ENCODE assay signal across 19 mouse cellular contexts in genomic region chr3:120675906-120676305, GRCm38 (mm10).
A peak's percentile ranks its signal among the peaks of the same experiment; 100 is the strongest.
DNase-seq lines count a peak whose midpoint lies in the region; ATAC-seq lines count a peak whose summit lies in the region.
"Had no signal": no experiment of that assay in that cellular context is flagged by ENCODE, and none has a peak within 500 bp of the region (broad histone marks: within the 10 kb centered on the region; RNA-seq: fewer than 3 reads in every experiment).

No protein-coding gene starts in this region.

- no peak overlapping the region for H3K27ac ChIP-seq in intestine, embryonic 16.5 days (ENCODE audit: low read length)
- H3K27ac ChIP-seq in stomach, embryonic 14.5 days (ENCODE audit: low read length) = peak overlapping the region; percentile 34; the same call in 1 of the 2 replicates
- no peak overlapping the region for H3K27ac ChIP-seq in stomach, embryonic 16.5 days (ENCODE audit: low read length)
- H3K27ac ChIP-seq in heart, embryonic 10.5 days = no peak overlapping the region
- H3K27ac ChIP-seq: embryonic facial prominence, embryonic 10.5 days; embryonic facial prominence, embryonic 12.5 days; forebrain, embryonic 12.5 days had no signal

- no peaks in the 10 kb centered on the region for H3K27me3 ChIP-seq in intestine, embryonic 16.5 days (replicated peaks; ENCODE audit: control insufficient read depth, insufficient read depth, low read length)
- H3K27me3 ChIP-seq in stomach, embryonic 14.5 days (ENCODE audit: control insufficient read depth, insufficient read depth, low read length) = no peaks in the 10 kb centered on the region
- H3K27me3 ChIP-seq in stomach, embryonic 16.5 days (ENCODE audit: control insufficient read depth, insufficient read depth, low read length) = no peaks in the 10 kb centered on the region
- H3K27me3 ChIP-seq in heart, embryonic 10.5 days (ENCODE audit: insufficient read depth, poor library complexity, severe bottlenecking) = no peaks in the 10 kb centered on the region
- H3K27me3 ChIP-seq: embryonic facial prominence, embryonic 12.5 days; forebrain, embryonic 12.5 days had no signal

- H3K9ac ChIP-seq in intestine, embryonic 16.5 days (ENCODE audit: low read depth, low read length) = no peak overlapping the region
- H3K9ac ChIP-seq in stomach, embryonic 14.5 days (replicated peaks; ENCODE audit: low read depth, low read length) = no peak overlapping the region
- H3K9ac ChIP-seq in stomach, embryonic 16.5 days (ENCODE audit: low read length) = no peak overlapping the region
- H3K9ac ChIP-seq: embryonic facial prominence, embryonic 12.5 days; forebrain, embryonic 12.5 days had no signal

- no peak overlapping the region for H3K4me3 ChIP-seq in intestine, embryonic 16.5 days (ENCODE audit: low read length)
- H3K4me3 ChIP-seq in stomach, embryonic 14.5 days (ENCODE audit: low read depth, low read length) = no peak overlapping the region
- H3K4me3 ChIP-seq in stomach, embryonic 16.5 days (replicated peaks; ENCODE audit: low read length) = no peak overlapping the region
- H3K4me3 ChIP-seq in heart, embryonic 10.5 days = no peak overlapping the region
- H3K4me3 ChIP-seq: embryonic facial prominence, embryonic 10.5 days; embryonic facial prominence, embryonic 12.5 days; forebrain, embryonic 12.5 days had no signal

- ATAC-seq in intestine, embryonic 16.5 days = peak; percentile 36; the same call in 1 of the 2 replicates
- ATAC-seq in stomach, embryonic 14.5 days (ENCODE audit: insufficient number of reproducible peaks, insufficient read depth, low FRiP score, low read depth) = peak; percentile 49; the same call in 1 of the 2 replicates
- ATAC-seq in stomach, embryonic 16.5 days (ENCODE audit: insufficient read depth, low FRiP score) = peak; percentile 69; the same call in 1 of the 2 replicates
- ATAC-seq: forebrain, embryonic 14.5 days; forebrain, embryonic 16.5 days had no signal

- H3K9me3 ChIP-seq in intestine, embryonic 16.5 days (ENCODE audit: control insufficient read depth, low read length) = no peaks in the 10 kb centered on the region
- no peaks in the 10 kb centered on the region for H3K9me3 ChIP-seq in stomach, embryonic 14.5 days (ENCODE audit: control insufficient read depth, low read depth, low read length)
- no peaks in the 10 kb centered on the region for H3K9me3 ChIP-seq in stomach, embryonic 16.5 days (replicated peaks; ENCODE audit: control insufficient read depth, low read length)
- H3K9me3 ChIP-seq in heart, embryonic 10.5 days = no peaks in the 10 kb centered on the region
- H3K9me3 ChIP-seq: embryonic facial prominence, embryonic 10.5 days; embryonic facial prominence, embryonic 12.5 days; forebrain, embryonic 12.5 days had no signal

- H3K4me2 ChIP-seq in intestine, embryonic 16.5 days (ENCODE audit: low read depth, low read length) = no peak overlapping the region
- no peak overlapping the region for H3K4me2 ChIP-seq in stomach, embryonic 14.5 days (replicated peaks; ENCODE audit: low read depth, low read length)
- H3K4me2 ChIP-seq in stomach, embryonic 16.5 days (ENCODE audit: low read depth, low read length) = no peak overlapping the region
- H3K4me2 ChIP-seq: embryonic facial prominence, embryonic 12.5 days; forebrain, embryonic 12.5 days had no signal

- 26% methylated on average over 2 of the region's 2 CpGs for WGBS in intestine, embryonic 16.5 days
- WGBS in stomach, embryonic 14.5 days = 17% methylated on average over 2 of the region's 2 CpGs
- WGBS in stomach, embryonic 16.5 days = 8% methylated on average over 2 of the region's 2 CpGs
- 73% methylated on average over 2 of the region's 2 CpGs for WGBS in heart, embryonic 10.5 days

- intact Hi-C loops in left cerebral cortex, postnatal 14 days (cut with DNase I) = no loop called here

- DNase-seq in left cerebral cortex, postnatal 14 days (ENCODE audit: low spot score in 2 of 2) = no peak
- DNase-seq in heart, embryonic 10.5 days (ENCODE audit: low spot score) = no peak
- no peak for DNase-seq in right cerebral cortex, postnatal 10 days (ENCODE audit: low spot score in 2 of 2)
- DNase-seq: adrenal gland, adult 2 months; adrenal gland, postnatal 10 days; adrenal gland, postnatal 25 days; cerebellum, adult 11 months; cerebellum, adult 2 months; cerebellum, adult 9-10 months; cerebellum, postnatal 10 days; cerebellum, postnatal 25 days had no signal

- H3K36me3 ChIP-seq in intestine, embryonic 16.5 days (ENCODE audit: control insufficient read depth, insufficient read depth, low read length) = no peaks in the 10 kb centered on the region
- no peaks in the 10 kb centered on the region for H3K36me3 ChIP-seq in stomach, embryonic 14.5 days (ENCODE audit: control insufficient read depth, insufficient read depth, low read length)
- H3K36me3 ChIP-seq in stomach, embryonic 16.5 days (ENCODE audit: control insufficient read depth, insufficient read depth, low read length) = no peaks in the 10 kb centered on the region
- no peaks in the 10 kb centered on the region for H3K36me3 ChIP-seq in heart, embryonic 10.5 days
- H3K36me3 ChIP-seq: embryonic facial prominence, embryonic 10.5 days; embryonic facial prominence, embryonic 12.5 days; forebrain, embryonic 12.5 days had no signal

- H3K4me1 ChIP-seq in intestine, embryonic 16.5 days (ENCODE audit: control insufficient read depth, insufficient read depth, low read length) = no peaks in the 10 kb centered on the region
- no peaks in the 10 kb centered on the region for H3K4me1 ChIP-seq in stomach, embryonic 14.5 days (ENCODE audit: control insufficient read depth, insufficient read depth, low read length)
- 0 out of 2 replicates have a peak, but pooled peaks cover 3% of the 10 kb centered on the region for H3K4me1 ChIP-seq in stomach, embryonic 16.5 days (ENCODE audit: control insufficient read depth, insufficient read depth, low read length)
- no peaks in the 10 kb centered on the region for H3K4me1 ChIP-seq in heart, embryonic 10.5 days
- H3K4me1 ChIP-seq: embryonic facial prominence, embryonic 10.5 days; embryonic facial prominence, embryonic 12.5 days; forebrain, embryonic 12.5 days had no signal
